Mouse (Mus musculus): ENCODE results near the gene Mboat1.

DNA sequence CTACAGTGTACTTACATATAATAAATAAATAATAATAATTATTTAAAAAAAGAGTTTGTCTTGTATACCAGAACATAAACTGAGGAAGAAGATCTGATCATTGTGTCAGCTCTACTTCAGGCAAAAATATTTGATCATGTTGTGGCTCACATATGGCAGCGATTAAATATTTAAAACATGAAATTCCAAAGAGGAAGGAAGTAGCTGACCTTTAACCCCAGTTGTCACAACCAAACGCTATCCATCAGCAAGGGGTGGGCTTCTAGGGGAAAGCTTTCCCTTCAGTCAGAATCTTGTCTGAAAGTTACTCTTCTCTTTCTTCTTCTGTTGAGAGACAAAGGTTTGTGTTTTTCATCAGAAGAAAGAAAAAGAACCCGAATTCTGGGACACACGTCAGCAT lies 39.8 kb upstream of the Mboat1 start:
- TF ChIP-seq CTCF (IDR thresholded peaks at IDR 0.05; ENCODE audit: borderline replicate concordance, insufficient read depth, low read depth, low read length) (no peak), POLR2A (IDR thresholded peaks at IDR 0.05; ENCODE audit: borderline replicate concordance, insufficient read depth, low read length) (no peak)

Data from cerebellum, adult 2 months (tissue).